Mouse (Mus musculus): Measurements from ENCODE around the gene Vmn1r172. TPM values are rescaled to one million over a fixed set of nuclear protein-coding genes. Genes with fewer than 3 reads are reported as not detected.
"Not testable (repeated sequence)": the region's sequence is repeated elsewhere in the genome, so short reads cannot be mapped to it uniquely, and the experiment has no call there.

The Vmn1r172 gene
- not detected in 2 replicates for polyA plus RNA-seq (2015; fragmentation: Nextera tagmentation; extraction: Ambion mirVana)

- Histone ChIP-seq H3K9ac (no peak within 1 kb of the TSS), H3K27me3 (no peaks in the 10 kb centered on the region), H3K36me3 (no peaks in the 10 kb centered on the region), H3K4me2 (replicated peaks) (no peak within 1 kb of the TSS), H3K4me3 (no peak within 1 kb of the TSS), H3K9me3 (no peaks in the 10 kb centered on the region), H3K4me1 (no peaks in the 10 kb centered on the region), H3K27ac (no peak within 1 kb of the TSS)
- no peak for ATAC-seq (ENCODE audit: low FRiP score, low read depth)
- WGBS: 62% methylated on average over 2 of the region's 2 CpGs
These were observed at the start of gene Vmn1r172 for GRCm38 (mm10) chr7:23658016-23658415. TSS of gene Vmn1r172 (plus strand) at chr7:23658316.

GRCm38 (mm10) chr7:23630422-23630821 is 27.7 kb upstream of the Vmn1r172 start, which contains the start of gene Vmn1r171:
TSS of gene Vmn1r171 (plus strand) at chr7:23630722.
- no peak within 1 kb of the TSS for H3K9ac ChIP-seq

DNA sequence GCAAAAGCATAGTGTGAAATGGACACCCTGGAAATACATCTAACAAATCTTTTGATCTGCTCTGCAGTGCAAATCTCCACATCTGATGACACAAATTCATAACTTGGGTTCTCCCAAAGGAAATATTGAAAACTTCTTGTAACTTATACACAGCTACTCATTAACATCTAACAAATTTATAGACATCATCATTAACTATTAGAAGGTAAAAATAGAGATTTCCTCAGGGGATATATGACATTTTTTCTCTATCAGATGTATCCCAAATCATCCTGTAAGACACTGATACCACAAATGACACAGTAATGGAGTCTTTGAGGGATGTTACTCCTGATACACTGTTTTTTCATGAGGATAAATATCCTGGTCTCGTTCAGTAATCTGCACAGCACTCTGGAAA is 42.3 kb downstream of the Vmn1r172 start, which contains the start of gene Vmn1r173:
Vmn1r173 (plus strand) TSS at position 301 of the 400 bp plus-strand sequence.
- H3K27me3 ChIP-seq; H3K4me3 ChIP-seq; H3K4me2 ChIP-seq (replicated peaks); H3K9me3 ChIP-seq; H3K27ac ChIP-seq; H3K4me1 ChIP-seq; H3K9ac ChIP-seq; H3K36me3 ChIP-seq; ATAC-seq (ENCODE audit: low FRiP score, low read depth): not testable (repeated sequence)
- WGBS: 57% methylated on average over 1 of the region's 1 CpGs

More at GRCm38 (mm10) chr7:23630422-23630821, 27.7 kb upstream of the Vmn1r172 start, which contains the start of gene Vmn1r171:
- no peaks in the 10 kb centered on the region for H3K36me3 ChIP-seq
- no peak for ATAC-seq (ENCODE audit: low FRiP score, low read depth)
- peaks cover 18% of the 10 kb centered on the region; the same call in 1 of the 2 replicates for H3K9me3 ChIP-seq
- no peaks in the 10 kb centered on the region for H3K27me3 ChIP-seq
- no peak within 1 kb of the TSS for H3K4me2 ChIP-seq (replicated peaks)
- H3K4me3 ChIP-seq: no peak within 1 kb of the TSS
- H3K4me1 ChIP-seq: no peaks in the 10 kb centered on the region
- H3K27ac ChIP-seq: no peak within 1 kb of the TSS

Other genes starting within 250 kb of the Vmn1r172 start
- gene Vmn1r167, start 151.1 kb upstream of the Vmn1r172 start, polyA plus RNA-seq (2015; fragmentation: Nextera tagmentation; extraction: Ambion mirVana): not detected in 2 replicates
- not detected in 2 replicates for gene Vmn1r168, start 118.6 kb upstream of the Vmn1r172 start, polyA plus RNA-seq (2015; fragmentation: Nextera tagmentation; extraction: Ambion mirVana)
- gene Vmn1r169, start 82.8 kb upstream of the Vmn1r172 start, polyA plus RNA-seq (2015; fragmentation: Nextera tagmentation; extraction: Ambion mirVana): not detected in 2 replicates
- gene Vmn1r170, start 52.1 kb upstream of the Vmn1r172 start, polyA plus RNA-seq (2015; fragmentation: Nextera tagmentation; extraction: Ambion mirVana): not detected in 2 replicates
- not detected in 2 replicates for gene Vmn1r171, start 27.6 kb upstream of the Vmn1r172 start, polyA plus RNA-seq (2015; fragmentation: Nextera tagmentation; extraction: Ambion mirVana)
- gene Vmn1r173, start 42.4 kb downstream of the Vmn1r172 start, polyA plus RNA-seq (2015; fragmentation: Nextera tagmentation; extraction: Ambion mirVana): not detected in 2 replicates
- gene Vmn1r174, start 94.0 kb downstream of the Vmn1r172 start, polyA plus RNA-seq (2015; fragmentation: Nextera tagmentation; extraction: Ambion mirVana): not detected in 2 replicates
- not detected in 2 replicates for gene Vmn1r175, start 152.3 kb downstream of the Vmn1r172 start, polyA plus RNA-seq (2015; fragmentation: Nextera tagmentation; extraction: Ambion mirVana)
- not detected in 2 replicates for gene Vmn1r176, start 179.1 kb downstream of the Vmn1r172 start, polyA plus RNA-seq (2015; fragmentation: Nextera tagmentation; extraction: Ambion mirVana)
- not detected in 2 replicates for gene Vmn1r177, start 208.1 kb downstream of the Vmn1r172 start, polyA plus RNA-seq (2015; fragmentation: Nextera tagmentation; extraction: Ambion mirVana)
- gene Vmn1r178, start 233.7 kb downstream of the Vmn1r172 start, polyA plus RNA-seq (2015; fragmentation: Nextera tagmentation; extraction: Ambion mirVana): not detected in 2 replicates

All from limb, embryonic 13.5 days (tissue).